In genomic region chr5:150490821-150491220, GRCm38 (mm10) we compare ENCODE assay signal across 21 mouse cellular contexts. TPM values are rescaled to one million over a fixed set of nuclear protein-coding genes. Genes with fewer than 3 reads are reported as not detected.
A peak's percentile ranks its signal among the peaks of the same experiment; 100 is the strongest.
DNase-seq lines count a peak whose midpoint lies in the region; ATAC-seq and TF ChIP-seq lines count a peak whose summit lies in the region.
"Had no signal": no experiment of that assay in that cellular context is flagged by ENCODE, and none has a peak within 500 bp of the region (broad histone marks: within the 10 kb centered on the region; RNA-seq: fewer than 3 reads in every experiment).

No protein-coding gene starts in this region.

- no peak for TF ChIP-seq POLR2A in kidney, adult 2 months (IDR thresholded peaks at IDR 0.05; ENCODE audit: low read depth, low read length)

- H3K4me3 ChIP-seq in kidney, embryonic 14.5 days (ENCODE audit: low read length), result no peak overlapping the region
- no peak overlapping the region for H3K4me3 ChIP-seq in kidney, adult 2 months (ENCODE audit: insufficient read depth, low read depth, low read length)
- no peak overlapping the region for H3K4me3 ChIP-seq in stomach, embryonic 14.5 days (ENCODE audit: low read depth, low read length)
- H3K4me3 ChIP-seq in stomach, postnatal 0 days (ENCODE audit: low read depth, low read length), result no peak overlapping the region
- H3K4me3 ChIP-seq in limb, embryonic 10.5 days, result no peak overlapping the region
- H3K4me3 ChIP-seq in neural tube, embryonic 15.5 days (replicated peaks), result no peak overlapping the region
- H3K4me3 ChIP-seq: liver, embryonic 15.5 days; stomach, embryonic 15.5 days had no signal

- H3K27me3 ChIP-seq in kidney, embryonic 14.5 days (ENCODE audit: control insufficient read depth, insufficient read depth, low read length), result no peaks in the 10 kb centered on the region
- no peaks in the 10 kb centered on the region for H3K27me3 ChIP-seq in kidney, adult 2 months (replicated peaks; ENCODE audit: control insufficient read depth, insufficient read depth, low read length)
- no peaks in the 10 kb centered on the region for H3K27me3 ChIP-seq in stomach, embryonic 14.5 days (ENCODE audit: control insufficient read depth, insufficient read depth, low read length)
- H3K27me3 ChIP-seq in stomach, postnatal 0 days (ENCODE audit: control insufficient read depth, insufficient read depth, low read length), result no peaks in the 10 kb centered on the region
- H3K27me3 ChIP-seq in limb, embryonic 10.5 days (ENCODE audit: low read depth, poor library complexity, severe bottlenecking), result no peaks in the 10 kb centered on the region
- no peaks in the 10 kb centered on the region for H3K27me3 ChIP-seq in neural tube, embryonic 15.5 days (replicated peaks)
- H3K27me3 ChIP-seq: liver, embryonic 15.5 days; stomach, embryonic 15.5 days had no signal

- no peak overlapping the region for H3K9ac ChIP-seq in kidney, embryonic 14.5 days (ENCODE audit: low read depth, low read length)
- no peak overlapping the region for H3K9ac ChIP-seq in stomach, embryonic 14.5 days (replicated peaks; ENCODE audit: low read depth, low read length)
- H3K9ac ChIP-seq in stomach, postnatal 0 days (ENCODE audit: low read length), result no peak overlapping the region
- H3K9ac ChIP-seq in neural tube, embryonic 15.5 days (replicated peaks), result no peak overlapping the region
- H3K9ac ChIP-seq: liver, embryonic 15.5 days; stomach, embryonic 15.5 days had no signal

- H3K36me3 ChIP-seq in kidney, embryonic 14.5 days (ENCODE audit: control insufficient read depth, insufficient read depth, low read length), result no peaks in the 10 kb centered on the region
- no peaks in the 10 kb centered on the region for H3K36me3 ChIP-seq in kidney, adult 2 months (ENCODE audit: control insufficient read depth, insufficient read depth, low read length)
- no peaks in the 10 kb centered on the region for H3K36me3 ChIP-seq in stomach, embryonic 14.5 days (ENCODE audit: control insufficient read depth, insufficient read depth, low read length)
- H3K36me3 ChIP-seq in stomach, postnatal 0 days (ENCODE audit: control insufficient read depth, insufficient read depth, low read length), result no peaks in the 10 kb centered on the region
- no peaks in the 10 kb centered on the region for H3K36me3 ChIP-seq in limb, embryonic 10.5 days
- H3K36me3 ChIP-seq in neural tube, embryonic 15.5 days, result peaks cover 45% of the 10 kb centered on the region
- H3K36me3 ChIP-seq: liver, embryonic 15.5 days; stomach, embryonic 15.5 days had no signal

- H3K9me3 ChIP-seq in kidney, embryonic 14.5 days (ENCODE audit: control insufficient read depth, low read length), result no peaks in the 10 kb centered on the region
- no peaks in the 10 kb centered on the region for H3K9me3 ChIP-seq in stomach, embryonic 14.5 days (ENCODE audit: control insufficient read depth, low read depth, low read length)
- H3K9me3 ChIP-seq in stomach, postnatal 0 days (ENCODE audit: control insufficient read depth, low read length), result no peaks in the 10 kb centered on the region
- H3K9me3 ChIP-seq in limb, embryonic 10.5 days (replicated peaks), result no peaks in the 10 kb centered on the region
- no peaks in the 10 kb centered on the region for H3K9me3 ChIP-seq in neural tube, embryonic 15.5 days (replicated peaks)
- H3K9me3 ChIP-seq: liver, embryonic 15.5 days; stomach, embryonic 15.5 days had no signal

- ATAC-seq in kidney, embryonic 14.5 days (ENCODE audit: low FRiP score, low TSS enrichment), result peak; percentile 89
- peak; percentile 56; the same call in 1 of the 2 replicates for ATAC-seq in stomach, embryonic 14.5 days (ENCODE audit: insufficient number of reproducible peaks, insufficient read depth, low FRiP score, low read depth)
- ATAC-seq in stomach, postnatal 0 days (ENCODE audit: low FRiP score, low TSS enrichment), result no peak
- ATAC-seq in neural tube, embryonic 15.5 days (ENCODE audit: low FRiP score), result no peak

- 27% methylated on average over 8 of the region's 8 CpGs for WGBS in kidney, embryonic 14.5 days
- 37% methylated on average over 8 of the region's 8 CpGs for WGBS in kidney, adult 2 months
- WGBS in stomach, embryonic 14.5 days, result 32% methylated on average over 8 of the region's 8 CpGs
- WGBS in stomach, postnatal 0 days, result 42% methylated on average over 8 of the region's 8 CpGs
- 82% methylated on average over 8 of the region's 8 CpGs for WGBS in limb, embryonic 10.5 days
- 69% methylated on average over 8 of the region's 8 CpGs for WGBS in neural tube, embryonic 15.5 days

- no peak for TF ChIP-seq EP300 in stomach, postnatal 0 days (optimal IDR thresholded peaks at IDR 0.05)

- peaks cover 2% of the 10 kb centered on the region; the same call in 1 of the 2 replicates for H3K4me1 ChIP-seq in kidney, embryonic 14.5 days (ENCODE audit: control insufficient read depth, insufficient read depth, low read length)
- no peaks in the 10 kb centered on the region for H3K4me1 ChIP-seq in kidney, adult 2 months (ENCODE audit: control insufficient read depth, insufficient read depth, low read length)
- 0 out of 2 replicates have a peak, but pooled peaks cover 4% of the 10 kb centered on the region for H3K4me1 ChIP-seq in stomach, embryonic 14.5 days (ENCODE audit: control insufficient read depth, insufficient read depth, low read length)
- H3K4me1 ChIP-seq in stomach, postnatal 0 days (replicated peaks; ENCODE audit: control insufficient read depth, insufficient read depth), result no peaks in the 10 kb centered on the region
- H3K4me1 ChIP-seq in limb, embryonic 10.5 days, result no peaks in the 10 kb centered on the region
- H3K4me1 ChIP-seq in neural tube, embryonic 15.5 days, result no peaks in the 10 kb centered on the region
- H3K4me1 ChIP-seq: liver, embryonic 15.5 days; stomach, embryonic 15.5 days had no signal

- H3K27ac ChIP-seq in kidney, embryonic 14.5 days (ENCODE audit: low read depth, low read length), result no peak overlapping the region
- no peak overlapping the region for H3K27ac ChIP-seq in kidney, adult 2 months (ENCODE audit: insufficient read depth, low read depth, low read length)
- H3K27ac ChIP-seq in stomach, embryonic 14.5 days (ENCODE audit: low read length), result no peak overlapping the region
- no peak overlapping the region for H3K27ac ChIP-seq in stomach, postnatal 0 days (replicated peaks)
- 0 out of 2 replicates have a peak overlapping the region, but pooled peaks have one; percentile 50 for H3K27ac ChIP-seq in limb, embryonic 10.5 days
- no peak overlapping the region for H3K27ac ChIP-seq in neural tube, embryonic 15.5 days (replicated peaks)
- H3K27ac ChIP-seq: liver, embryonic 15.5 days; stomach, embryonic 15.5 days had no signal

- DNase-seq in kidney, adult 2 months, result no peak
- no peak for DNase-seq in stomach, postnatal 0 days (ENCODE audit: low spot score)
- no peak for DNase-seq in limb, embryonic 10.5 days (ENCODE audit: low spot score)
- no peak for DNase-seq in gastrocnemius, adult 8-10 months (ENCODE audit: low spot score in 2 of 2)
- DNase-seq: adrenal gland, postnatal 25 days; B cell, adult 2 months; cerebellum, adult 8-10 months; thymus, postnatal 36 days had no signal

- no peak overlapping the region for H3K4me2 ChIP-seq in kidney, embryonic 14.5 days (replicated peaks; ENCODE audit: low read depth, low read length)
- H3K4me2 ChIP-seq in stomach, embryonic 14.5 days (replicated peaks; ENCODE audit: low read depth, low read length), result 0 out of 2 replicates have a peak overlapping the region, but pooled peaks have one; percentile 7
- H3K4me2 ChIP-seq in stomach, postnatal 0 days (replicated peaks; ENCODE audit: low read depth), result no peak overlapping the region
- H3K4me2 ChIP-seq in neural tube, embryonic 15.5 days, result no peak overlapping the region
- H3K4me2 ChIP-seq: liver, embryonic 15.5 days; stomach, embryonic 15.5 days had no signal

- TF ChIP-seq CTCF in kidney, adult 2 months (conservative IDR thresholded peaks at IDR 0.05; ENCODE audit: insufficient read depth, insufficient read length, low read depth, low read length), result no peak
- no peak for TF ChIP-seq CTCF in stomach, postnatal 0 days (IDR thresholded peaks at IDR 0.05; ENCODE audit: low read depth)

RNA-seq across cellular contexts. Expression of gene Zar1l, which starts 27.1 kb away (rescaled TPM):
- polyA plus RNA-seq in kidney, embryonic 14.5 days (2014; fragmentation: Nextera tagmentation; extraction: Ambion mirVana), result not detected in 2 replicates
- polyA plus RNA-seq in kidney, adult 2 months (2012; rRNA removed), result not detected in 2 replicates
- polyA plus RNA-seq in stomach, embryonic 14.5 days (2014; fragmentation: Nextera tagmentation; extraction: Ambion mirVana), result not detected in 2 replicates
- not detected in 2 replicates for polyA plus RNA-seq in stomach, postnatal 0 days (2015; fragmentation: Nextera tagmentation; extraction: Ambion mirVana)
- polyA plus RNA-seq in limb, embryonic 10.5 days (2016; fragmentation: Nextera tagmentation; extraction: Ambion mirVana), result not detected in 2 replicates
- total RNA-seq in gastrocnemius, adult 8-10 months (2022), result not detected
- polyA plus RNA-seq in neural tube, embryonic 15.5 days (2015; fragmentation: Nextera tagmentation; extraction: Ambion mirVana), result not detected in 2 replicates
- total RNA-seq: adrenal gland, postnatal 25 days; gastrocnemius, postnatal 4 days; hematopoietic stem cell, adult 5-6 weeks; layer of hippocampus, postnatal 14 days; megakaryocyte, adult 5-6 weeks; MEL; midbrain, postnatal 0 days had no signal
- polyA plus RNA-seq: heart, embryonic 14.5 days; liver, embryonic 15.5 days; midbrain, postnatal 0 days; neural tube, embryonic 14.5 days; stomach, embryonic 15.5 days had no signal

RNA-seq across cellular contexts. Expression of gene Brca2, which starts 31.6 kb away (rescaled TPM):
- polyA plus RNA-seq in kidney, embryonic 14.5 days (2014; fragmentation: Nextera tagmentation; extraction: Ambion mirVana), result 24.5 and 28.6 TPM in 2 replicates
- 2.2 and 2.5 TPM in 2 replicates for polyA plus RNA-seq in kidney, adult 2 months (2012; rRNA removed)
- polyA plus RNA-seq in stomach, embryonic 14.5 days (2014; fragmentation: Nextera tagmentation; extraction: Ambion mirVana), result 25.4 and 33.1 TPM in 2 replicates
- 6.1 and 6.6 TPM in 2 replicates for polyA plus RNA-seq in stomach, postnatal 0 days (2015; fragmentation: Nextera tagmentation; extraction: Ambion mirVana)
- polyA plus RNA-seq in limb, embryonic 10.5 days (2016; fragmentation: Nextera tagmentation; extraction: Ambion mirVana), result 38.7 and 46.6 TPM in 2 replicates
- 1 to 10 TPM; 1.3 to 2.0 (median 1.5) TPM for total RNA-seq in gastrocnemius, adult 8-10 months (2022)
- 11.6 and 13.9 TPM in 2 replicates for polyA plus RNA-seq in neural tube, embryonic 15.5 days (2015; fragmentation: Nextera tagmentation; extraction: Ambion mirVana)

Comparison
In these comparisons a context has a peak if more than half of its experiments do, and no peak if none do; other contexts are left out.
1. ATAC-seq: peak in kidney, embryonic 14.5 days (single experiment) and stomach, embryonic 14.5 days (single experiment); none in stomach, postnatal 0 days (single experiment) and neural tube, embryonic 15.5 days (single experiment).